Mouse (Mus musculus): ENCODE measurements around the gene Tpbpb. TPM values are rescaled to one million over a fixed set of nuclear protein-coding genes. Genes with fewer than 3 reads are reported as not detected.

Tpbpb gene
- polyA plus RNA-seq (2012; rRNA removed): not detected in 2 replicates

GRCm38 (mm10) chr13:60904780-60905179 lies at the start of gene Tpbpb:
Tpbpb (minus strand) TSS chr13:60904880.

GRCm38 (mm10) chr13:60941884-60942283 lies 37.2 kb upstream of the Tpbpb start, which contains the start of gene Tpbpa:
Tpbpa (minus strand) TSS chr13:60941984.

GRCm38 (mm10) chr13:60936500-60936901 lies 31.8 kb upstream of the Tpbpb start, which contains the start of the genes Gm49391 and Ctla2a:
Gm49391 (minus strand) TSS chr13:60936571.
Ctla2a (minus strand) TSS chr13:60936625.

GRCm38 (mm10) chr13:60935490-60935889 lies 30.8 kb upstream of the Tpbpb start, which contains the start of gene Gm49393:
Gm49393 (minus strand) TSS chr13:60935590.

GRCm38 (mm10) chr13:60897328-60897727 lies 7.4 kb downstream of the Tpbpb start, which contains the start of gene Ctla2b:
Ctla2b (minus strand) TSS chr13:60897447.

GRCm38 (mm10) chr13:60896794-60897193 lies 7.9 kb downstream of the Tpbpb start, which contains the start of gene Gm49392:
Gm49392 (minus strand) TSS chr13:60896894.

GRCm38 (mm10) chr13:60864281-60864680 lies 40.4 kb downstream of the Tpbpb start, which contains the start of gene 4930486L24Rik:
4930486L24Rik (minus strand) TSS chr13:60864475.

Other genes starting within 250 kb of the Tpbpb start
- not detected in 2 replicates for gene BC051665, start 118.5 kb downstream of the Tpbpb start, polyA plus RNA-seq (2012; rRNA removed)
- not detected in 2 replicates for gene Ctsll3, start 102.0 kb downstream of the Tpbpb start, polyA plus RNA-seq (2012; rRNA removed)
- gene 4930486L24Rik, start 40.4 kb downstream of the Tpbpb start, polyA plus RNA-seq (2012; rRNA removed): 0.83 TPM in 1 of 2 replicates, not detected in the other
- gene Gm49392, start 8.0 kb downstream of the Tpbpb start, polyA plus RNA-seq (2012; rRNA removed): 0.13 TPM in 1 of 2 replicates, not detected in the other
- 2.2 and 3.8 TPM in 2 replicates for gene Ctla2b, start 7.4 kb downstream of the Tpbpb start, polyA plus RNA-seq (2012; rRNA removed)
- not detected in 2 replicates for gene Gm49393, start 30.7 kb upstream of the Tpbpb start, polyA plus RNA-seq (2012; rRNA removed)
- 3.4 and 8.8 TPM in 2 replicates for gene Gm49391, start 31.7 kb upstream of the Tpbpb start, polyA plus RNA-seq (2012; rRNA removed)
- gene Ctla2a, start 31.7 kb upstream of the Tpbpb start, polyA plus RNA-seq (2012; rRNA removed): 20.9 and 46.0 TPM in 2 replicates
- gene Tpbpa, start 37.1 kb upstream of the Tpbpb start, polyA plus RNA-seq (2012; rRNA removed): not detected in 2 replicates
- not detected in 2 replicates for gene Ctsj, start 101.1 kb upstream of the Tpbpb start, polyA plus RNA-seq (2012; rRNA removed)
- gene Ctsq, start 135.8 kb upstream of the Tpbpb start, polyA plus RNA-seq (2012; rRNA removed): not detected in 2 replicates